Mouse (Mus musculus): ENCODE data around the gene Traf3ip2. TPM values are rescaled to one million over a fixed set of nuclear protein-coding genes. Genes with fewer than 3 reads are reported as not detected.
A peak's percentile ranks its signal among the peaks of the same experiment; 100 is the strongest.

The Traf3ip2 gene
- total RNA-seq (2014; rRNA removed) (0.74 and 1.8 TPM in 2 replicates), polyA plus RNA-seq (2012; rRNA removed) (3.4 and 4.4 TPM in 2 replicates)

DNA sequence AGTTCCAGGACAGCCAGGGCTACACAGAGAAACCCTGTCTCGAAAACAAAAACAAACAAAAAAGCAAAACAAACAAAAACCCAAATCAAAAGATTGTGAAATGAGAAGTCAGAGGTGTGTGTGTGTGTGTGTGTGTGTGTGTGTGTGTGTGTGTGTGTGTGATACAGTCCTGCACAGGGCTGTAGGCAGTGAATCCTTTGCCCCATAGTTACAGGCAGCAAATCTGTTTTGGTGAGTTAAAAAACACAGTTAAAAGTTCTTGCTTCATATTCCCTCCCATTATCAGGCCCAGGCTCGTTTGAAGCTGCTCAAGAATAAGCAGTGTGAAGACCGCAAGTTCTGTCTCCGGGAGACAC is at the start of gene Traf3ip2:
Gene Traf3ip2, plus strand, starts transcription at position 302 of the 356 bp plus-strand sequence.
- Histone ChIP-seq H3K79me2 (ENCODE audit: control insufficient read depth, insufficient read depth, low read length) (no peaks in the 10 kb centered on the region; the same call in 1 of the 2 replicates), H3K27me3 (ENCODE audit: control insufficient read depth, insufficient read depth, low read length) (no peaks in the 10 kb centered on the region; the same call in 1 of the 2 replicates), H3K4me3 (ENCODE audit: insufficient read depth, low read depth, low read length) (peak within 1 kb of the TSS; percentile 77), H3K27ac (replicated peaks; ENCODE audit: insufficient read depth, low read depth, low read length) (peak within 1 kb of the TSS; percentile 94), H3K9ac (ENCODE audit: low read depth, low read length) (peak within 1 kb of the TSS; percentile 81), H3K36me3 (ENCODE audit: control insufficient read depth, insufficient read depth, low read length) (no peaks in the 10 kb centered on the region), H3K4me1 (ENCODE audit: control insufficient read depth, insufficient read depth, low read length) (peaks cover 21% of the 10 kb centered on the region)
- peak; percentile 67 for DNase-seq (ENCODE audit: extremely low read depth, low read depth, low spot score)
- TF ChIP-seq POLR2A (IDR thresholded peaks at IDR 0.05; ENCODE audit: extremely low read depth, insufficient read depth, low read length): no peak
- TF ChIP-seq CTCF (IDR thresholded peaks at IDR 0.05; ENCODE audit: low read depth, low read length): no peak
- 10% methylated on average over 4 of the region's 4 CpGs for WGBS

DNA sequence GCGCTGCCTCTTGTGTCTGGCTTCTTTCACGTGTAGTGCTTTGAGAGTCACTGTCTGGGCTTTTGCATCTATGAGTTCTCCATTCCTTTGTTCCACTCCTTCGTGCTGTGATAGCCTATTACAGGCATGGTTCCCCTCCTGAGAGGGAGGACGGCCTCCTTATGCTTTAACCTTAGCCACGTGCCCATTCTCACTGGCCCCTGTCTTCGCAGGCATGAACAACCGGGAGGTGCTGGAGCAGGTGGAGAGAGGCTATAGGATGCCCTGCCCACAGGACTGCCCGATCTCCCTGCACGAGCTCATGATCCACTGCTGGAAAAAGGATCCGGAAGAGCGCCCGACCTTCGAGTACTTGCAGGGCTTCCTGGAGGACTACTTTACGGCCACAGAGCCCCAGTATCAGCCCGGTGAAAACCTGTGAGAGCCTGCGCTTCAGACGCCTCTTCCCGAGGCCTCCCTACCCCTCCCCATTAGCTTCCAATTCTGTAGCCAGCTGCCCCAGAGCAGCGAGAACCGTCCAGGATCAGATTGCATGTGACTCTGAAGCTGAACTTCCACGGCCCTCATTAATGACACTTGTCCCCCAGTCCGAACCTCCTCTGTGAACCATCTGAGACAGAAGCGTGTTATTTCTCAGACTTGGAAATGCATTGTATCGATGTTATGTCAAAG is 49.0 kb upstream of the Traf3ip2 start:
- Histone ChIP-seq H3K9ac (ENCODE audit: low read depth, low read length) (no peak overlapping the region), H3K27ac (replicated peaks; ENCODE audit: insufficient read depth, low read depth, low read length) (no peak overlapping the region), H3K4me3 (ENCODE audit: insufficient read depth, low read depth, low read length) (no peak overlapping the region), H3K79me2 (ENCODE audit: control insufficient read depth, insufficient read depth, low read length) (no peaks in the 10 kb centered on the region), H3K36me3 (ENCODE audit: control insufficient read depth, insufficient read depth, low read length) (no peaks in the 10 kb centered on the region), H3K27me3 (ENCODE audit: control insufficient read depth, insufficient read depth, low read length) (no peaks in the 10 kb centered on the region), H3K4me1 (ENCODE audit: control insufficient read depth, insufficient read depth, low read length) (no peaks in the 10 kb centered on the region)
- no peak for DNase-seq (ENCODE audit: extremely low read depth, low read depth, low spot score)
- WGBS: 80% methylated on average over 24 of the region's 24 CpGs
- TF ChIP-seq CTCF (IDR thresholded peaks at IDR 0.05; ENCODE audit: low read depth, low read length) (no peak), POLR2A (IDR thresholded peaks at IDR 0.05; ENCODE audit: extremely low read depth, insufficient read depth, low read length) (no peak)

DNA sequence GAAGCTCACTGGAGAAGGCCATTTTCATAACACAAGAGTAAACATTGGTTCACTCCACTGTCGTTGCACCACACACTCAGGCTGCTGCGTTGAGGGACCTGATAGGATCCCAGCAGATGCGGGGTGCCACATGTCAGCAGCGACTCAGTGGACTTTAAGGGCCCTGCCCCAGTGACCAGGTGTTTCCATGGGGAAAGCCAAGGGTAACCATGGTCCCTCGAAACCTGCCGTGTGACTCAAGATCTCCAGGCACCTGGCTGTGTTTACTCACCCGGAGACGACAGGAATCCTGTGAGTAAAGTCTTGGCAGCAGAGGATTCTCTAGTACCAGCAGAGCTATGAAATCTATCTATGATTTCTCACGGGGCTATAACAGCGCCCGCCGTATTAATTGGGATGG is 45.8 kb upstream of the Traf3ip2 start:
- H3K27ac ChIP-seq (replicated peaks; ENCODE audit: insufficient read depth, low read depth, low read length): no peak overlapping the region
- H3K36me3 ChIP-seq (ENCODE audit: control insufficient read depth, insufficient read depth, low read length): no peaks in the 10 kb centered on the region
- H3K4me3 ChIP-seq (ENCODE audit: insufficient read depth, low read depth, low read length): no peak overlapping the region
- DNase-seq (ENCODE audit: extremely low read depth, low read depth, low spot score): no peak
- no peak for TF ChIP-seq POLR2A (IDR thresholded peaks at IDR 0.05; ENCODE audit: extremely low read depth, insufficient read depth, low read length)
- no peak for TF ChIP-seq CTCF (IDR thresholded peaks at IDR 0.05; ENCODE audit: low read depth, low read length)
- no peaks in the 10 kb centered on the region for H3K4me1 ChIP-seq (ENCODE audit: control insufficient read depth, insufficient read depth, low read length)
- no peaks in the 10 kb centered on the region for H3K27me3 ChIP-seq (ENCODE audit: control insufficient read depth, insufficient read depth, low read length)
- no peak overlapping the region for H3K9ac ChIP-seq (ENCODE audit: low read depth, low read length)
- no peaks in the 10 kb centered on the region for H3K79me2 ChIP-seq (ENCODE audit: control insufficient read depth, insufficient read depth, low read length)
- 77% methylated on average over 12 of the region's 12 CpGs for WGBS

DNA sequence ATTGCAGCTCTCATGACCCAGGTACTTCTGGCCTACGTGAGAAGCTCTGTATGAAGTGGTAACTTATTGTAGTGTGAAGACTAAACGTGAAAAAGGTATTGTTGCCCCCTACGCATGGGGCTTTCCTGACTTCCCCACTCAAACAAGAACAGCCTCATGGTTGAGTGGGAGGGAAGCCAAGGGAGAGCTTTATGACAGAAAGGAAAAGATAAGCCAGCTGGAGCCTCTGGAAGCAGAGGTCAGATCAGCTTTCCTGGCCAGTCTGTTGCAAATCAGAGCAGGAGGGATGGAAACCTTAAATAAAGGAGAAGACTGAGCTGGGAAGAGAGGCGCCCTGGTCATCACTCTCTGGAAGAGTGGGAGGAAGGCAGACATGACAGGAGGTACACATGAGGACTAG is 43.7 kb upstream of the Traf3ip2 start:
- 84% methylated on average over 4 of the region's 4 CpGs for WGBS
- no peak for TF ChIP-seq POLR2A (IDR thresholded peaks at IDR 0.05; ENCODE audit: extremely low read depth, insufficient read depth, low read length)

DNA sequence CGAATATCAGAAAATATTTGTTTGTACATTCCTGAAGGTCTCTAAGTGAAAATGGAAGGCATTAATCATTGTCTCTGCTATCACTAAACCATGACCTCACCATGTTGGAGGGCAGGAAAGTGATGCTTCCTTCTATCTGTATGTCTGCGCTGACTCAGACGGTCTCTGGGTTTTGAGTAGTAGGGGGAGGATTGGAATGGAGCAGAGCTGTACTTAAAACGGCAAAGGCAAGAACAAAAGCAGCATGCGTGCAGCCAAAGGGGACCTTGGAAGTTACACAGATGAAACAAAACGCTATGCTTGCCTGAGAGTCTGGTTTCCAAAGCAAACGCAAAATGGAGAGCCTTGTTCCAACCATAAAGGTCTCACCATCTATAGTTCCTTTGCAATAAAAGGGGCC is 41.7 kb upstream of the Traf3ip2 start:
- H3K27me3 ChIP-seq (ENCODE audit: control insufficient read depth, insufficient read depth, low read length): no peaks in the 10 kb centered on the region
- no peak for DNase-seq (ENCODE audit: extremely low read depth, low read depth, low spot score)
- H3K79me2 ChIP-seq (ENCODE audit: control insufficient read depth, insufficient read depth, low read length): no peaks in the 10 kb centered on the region
- 62% methylated on average over 7 of the region's 7 CpGs for WGBS
- no peak overlapping the region for H3K4me3 ChIP-seq (ENCODE audit: insufficient read depth, low read depth, low read length)
- no peak overlapping the region for H3K27ac ChIP-seq (replicated peaks; ENCODE audit: insufficient read depth, low read depth, low read length)
- no peaks in the 10 kb centered on the region for H3K4me1 ChIP-seq (ENCODE audit: control insufficient read depth, insufficient read depth, low read length)
- no peak overlapping the region for H3K9ac ChIP-seq (ENCODE audit: low read depth, low read length)
- H3K36me3 ChIP-seq (ENCODE audit: control insufficient read depth, insufficient read depth, low read length): no peaks in the 10 kb centered on the region
- TF ChIP-seq CTCF (IDR thresholded peaks at IDR 0.05; ENCODE audit: low read depth, low read length) (no peak), POLR2A (IDR thresholded peaks at IDR 0.05; ENCODE audit: extremely low read depth, insufficient read depth, low read length) (no peak)

More for the DNA sequence above, 43.7 kb upstream of the Traf3ip2 start:
- no peak overlapping the region for H3K4me3 ChIP-seq (ENCODE audit: insufficient read depth, low read depth, low read length)
- no peak overlapping the region for H3K9ac ChIP-seq (ENCODE audit: low read depth, low read length)
- no peaks in the 10 kb centered on the region for H3K27me3 ChIP-seq (ENCODE audit: control insufficient read depth, insufficient read depth, low read length)
- H3K27ac ChIP-seq (replicated peaks; ENCODE audit: insufficient read depth, low read depth, low read length): no peak overlapping the region
- no peaks in the 10 kb centered on the region for H3K36me3 ChIP-seq (ENCODE audit: control insufficient read depth, insufficient read depth, low read length)
- H3K4me1 ChIP-seq (ENCODE audit: control insufficient read depth, insufficient read depth, low read length): no peaks in the 10 kb centered on the region
- no peaks in the 10 kb centered on the region for H3K79me2 ChIP-seq (ENCODE audit: control insufficient read depth, insufficient read depth, low read length)
- DNase-seq (ENCODE audit: extremely low read depth, low read depth, low spot score): no peak

DNA sequence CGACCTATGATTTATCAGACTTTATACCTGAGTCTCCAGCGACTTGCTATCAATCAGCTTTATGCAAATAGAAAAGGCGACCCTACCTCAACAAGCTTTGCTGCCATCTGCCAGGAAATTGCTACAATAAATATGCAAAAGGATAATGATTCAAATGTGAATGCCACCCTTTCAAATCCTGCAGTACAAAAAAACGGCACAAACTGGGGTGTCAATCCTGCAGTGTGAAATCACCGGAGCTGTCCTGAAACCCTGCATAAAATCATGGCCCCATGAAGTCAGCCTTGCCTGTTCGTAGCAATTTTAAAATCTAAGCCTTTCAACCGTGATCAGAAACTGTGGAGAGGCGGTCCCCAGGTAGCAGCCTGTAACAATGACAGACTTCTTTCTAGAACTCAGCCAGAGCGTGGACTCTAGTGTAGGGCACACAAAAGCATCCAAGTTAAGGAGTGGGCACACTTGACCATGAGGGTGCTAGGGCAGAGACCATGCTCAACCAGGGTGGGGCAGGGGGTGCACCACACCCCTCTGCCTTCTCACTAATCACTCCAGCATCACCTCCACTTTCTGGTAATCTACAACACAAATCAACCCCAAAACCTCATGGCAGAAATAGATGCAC is 40.6 kb upstream of the Traf3ip2 start:
- WGBS: 75% methylated on average over 9 of the region's 9 CpGs
- DNase-seq (ENCODE audit: extremely low read depth, low read depth, low spot score): no peak

More for the DNA sequence above, 40.6 kb upstream of the Traf3ip2 start:
- no peak overlapping the region for H3K4me3 ChIP-seq (ENCODE audit: insufficient read depth, low read depth, low read length)
- TF ChIP-seq CTCF (IDR thresholded peaks at IDR 0.05; ENCODE audit: low read depth, low read length) (no peak), POLR2A (IDR thresholded peaks at IDR 0.05; ENCODE audit: extremely low read depth, insufficient read depth, low read length) (no peak)
- no peak overlapping the region for H3K9ac ChIP-seq (ENCODE audit: low read depth, low read length)
- H3K79me2 ChIP-seq (ENCODE audit: control insufficient read depth, insufficient read depth, low read length): no peaks in the 10 kb centered on the region
- H3K27ac ChIP-seq (replicated peaks; ENCODE audit: insufficient read depth, low read depth, low read length): no peak overlapping the region
- no peaks in the 10 kb centered on the region for H3K36me3 ChIP-seq (ENCODE audit: control insufficient read depth, insufficient read depth, low read length)
- H3K27me3 ChIP-seq (ENCODE audit: control insufficient read depth, insufficient read depth, low read length): no peaks in the 10 kb centered on the region
- H3K4me1 ChIP-seq (ENCODE audit: control insufficient read depth, insufficient read depth, low read length): no peaks in the 10 kb centered on the region
